Mouse (Mus musculus): ENCODE measurements around the gene Pth2.

Gene Pth2

DNA sequence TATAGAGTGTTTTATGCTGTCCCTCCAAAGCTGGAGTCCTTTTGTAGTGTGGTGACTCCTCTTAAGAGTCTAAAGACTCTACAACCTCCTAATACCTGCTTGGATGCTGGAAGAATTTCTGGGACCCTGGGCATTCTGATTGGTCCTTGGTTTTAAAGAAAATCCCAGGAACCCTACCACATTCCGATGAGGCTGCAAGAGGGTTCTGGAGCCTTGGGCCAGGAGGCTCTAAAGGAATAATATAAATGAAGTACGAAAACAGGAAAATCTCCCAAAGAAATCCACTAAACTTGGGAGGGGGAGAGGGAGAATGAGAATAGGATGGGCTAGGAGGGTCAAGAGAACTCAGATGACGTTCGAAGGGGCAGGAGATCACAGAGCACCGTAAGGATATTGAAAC lies 27.2 kb upstream of the Pth2 start:
- DNase-seq (ENCODE audit: low spot score in 2 of 2) = no peak

DNA sequence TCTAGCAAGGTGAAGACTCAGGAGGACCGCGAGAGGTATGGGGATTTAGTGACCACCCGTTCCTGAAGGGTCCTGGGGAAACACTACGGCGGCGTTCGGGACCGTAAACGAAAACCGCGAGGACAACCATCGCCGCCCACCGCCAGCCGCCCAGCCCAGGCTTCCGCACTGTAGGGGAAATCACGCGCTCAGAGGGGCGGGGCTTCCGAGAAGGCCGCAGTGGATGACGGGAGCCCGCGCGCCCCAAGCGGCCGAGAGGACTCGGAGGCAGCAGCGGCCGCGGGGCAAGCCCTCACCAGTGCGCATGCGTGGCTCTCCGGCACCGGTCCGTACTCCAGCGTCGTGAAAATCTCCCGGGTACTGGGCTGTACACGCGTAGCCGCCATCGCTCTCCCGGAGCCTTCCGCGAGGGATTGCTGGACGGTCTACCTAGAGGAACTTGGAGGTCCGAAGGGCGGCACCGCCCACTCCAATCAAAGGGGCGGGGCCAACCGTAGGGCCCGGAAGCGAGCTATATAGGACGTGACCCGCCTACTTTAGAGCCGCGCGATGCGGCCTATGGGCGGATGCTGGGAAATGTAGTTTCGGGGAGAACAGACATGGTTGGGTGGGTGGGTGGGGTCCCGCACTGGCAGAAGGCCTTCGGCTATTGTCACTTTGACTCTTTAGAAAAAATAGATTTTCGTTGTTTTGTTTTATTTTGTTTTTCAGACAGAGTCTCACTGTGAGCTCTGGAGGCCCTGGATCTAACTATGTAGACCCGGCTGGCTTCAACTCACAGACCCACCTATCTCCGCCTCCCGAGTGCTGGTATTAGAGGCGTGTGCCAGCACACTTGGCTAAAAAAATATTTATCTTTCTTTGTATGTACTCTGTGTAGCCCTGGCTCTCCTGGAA lies 26.5 kb upstream of the Pth2 start, which contains the start of the genes Pih1d1 and Aldh16a1:
TSS of gene Pih1d1 (plus strand) at position 208 of the 897 bp plus-strand sequence.
TSS of gene Aldh16a1 (minus strand) at position 489 of the 897 bp plus-strand sequence.
- DNase-seq (ENCODE audit: low spot score in 2 of 2) = peak; percentile 92 to 98

DNA sequence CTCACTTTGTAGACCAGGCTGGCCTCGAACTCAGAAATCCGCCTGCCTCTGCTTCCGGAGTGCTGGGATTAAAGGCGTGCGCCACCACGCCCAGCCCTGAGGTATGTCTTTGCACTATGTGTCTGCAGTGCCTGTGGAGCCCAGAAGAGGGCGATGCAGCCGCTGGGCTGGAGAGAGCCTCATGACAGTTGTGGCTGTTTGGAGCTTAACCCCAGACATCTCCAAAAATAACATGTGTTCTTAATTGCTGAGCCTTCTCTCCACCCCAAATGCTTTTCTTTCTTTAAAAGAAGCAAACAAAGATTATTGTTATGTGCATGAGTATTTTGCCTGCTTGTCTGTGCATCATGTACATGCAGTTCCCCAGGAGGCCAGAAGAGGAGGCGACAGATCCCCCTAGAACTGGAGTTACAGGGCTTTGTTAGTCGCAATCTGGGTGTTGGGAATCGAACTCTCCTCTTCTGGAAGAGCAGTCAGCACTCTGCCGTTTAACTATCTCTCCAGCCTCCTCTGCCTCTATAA lies 25.7 kb upstream of the Pth2 start:
- DNase-seq (ENCODE audit: low spot score in 2 of 2) = peak in 1 of 2 experiments; percentile 68

DNA sequence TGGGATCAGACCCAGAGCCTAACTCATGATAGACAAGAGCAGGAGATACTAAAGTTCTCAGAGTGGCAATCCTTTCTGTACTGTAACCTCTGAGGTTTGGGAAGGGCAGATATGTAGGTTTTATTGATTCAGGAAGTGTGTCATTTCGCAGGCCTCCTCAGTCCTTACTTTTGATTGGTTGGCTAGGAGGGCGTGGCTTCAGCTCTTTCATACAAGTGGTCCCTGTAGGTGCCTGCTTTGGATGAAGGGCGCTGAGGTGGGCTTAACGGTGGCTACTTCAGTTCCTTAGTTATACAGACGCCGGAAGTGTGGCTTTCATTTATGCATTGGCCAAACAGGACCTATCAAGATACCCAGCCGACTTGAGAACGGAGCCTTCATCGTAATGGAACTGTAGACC lies 25.2 kb upstream of the Pth2 start:
- DNase-seq (ENCODE audit: low spot score in 2 of 2) = no peak

DNA sequence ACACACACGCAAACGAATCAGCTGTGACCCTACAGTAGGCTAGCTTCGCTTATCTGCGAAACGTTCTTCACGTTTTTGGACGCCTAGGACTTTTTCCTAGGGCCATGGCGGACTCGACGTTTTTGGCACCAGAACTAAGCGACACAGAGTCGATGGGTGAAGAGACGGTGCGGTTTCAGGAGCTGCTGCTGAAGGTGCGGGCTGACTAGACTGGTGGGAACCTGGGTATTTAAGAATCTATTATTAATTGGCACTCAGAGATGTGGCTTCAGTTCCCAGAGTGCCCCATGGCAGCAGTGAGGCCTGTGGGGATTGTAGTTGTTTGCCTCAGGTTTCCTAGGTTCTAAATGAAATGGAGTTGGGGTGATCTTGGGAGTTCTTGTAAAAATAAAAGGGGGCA lies 24.6 kb upstream of the Pth2 start:
- no peak for DNase-seq (ENCODE audit: low spot score in 2 of 2)

- DNase-seq (ENCODE audit: low spot score in 2 of 2) = no peak
Measured at GRCm38 (mm10) chr7:45157459-45157858, 23.3 kb upstream of the Pth2 start.

GRCm38 (mm10) chr7:45158991-45159390 lies 21.8 kb upstream of the Pth2 start:
- DNase-seq (ENCODE audit: low spot score in 2 of 2) = no peak

GRCm38 (mm10) chr7:45160316-45160800 lies 20.4 kb upstream of the Pth2 start:
- DNase-seq (ENCODE audit: low spot score in 2 of 2) = no peak

GRCm38 (mm10) chr7:45160866-45161265 lies 19.9 kb upstream of the Pth2 start:
- DNase-seq (ENCODE audit: low spot score in 2 of 2) = no peak

GRCm38 (mm10) chr7:45161612-45162473 lies 19.0 kb upstream of the Pth2 start:
- peak; percentile 91 to 97 for DNase-seq (ENCODE audit: low spot score in 2 of 2)

GRCm38 (mm10) chr7:45162551-45162950 lies 18.2 kb upstream of the Pth2 start:
- no peak for DNase-seq (ENCODE audit: low spot score in 2 of 2)

DNA sequence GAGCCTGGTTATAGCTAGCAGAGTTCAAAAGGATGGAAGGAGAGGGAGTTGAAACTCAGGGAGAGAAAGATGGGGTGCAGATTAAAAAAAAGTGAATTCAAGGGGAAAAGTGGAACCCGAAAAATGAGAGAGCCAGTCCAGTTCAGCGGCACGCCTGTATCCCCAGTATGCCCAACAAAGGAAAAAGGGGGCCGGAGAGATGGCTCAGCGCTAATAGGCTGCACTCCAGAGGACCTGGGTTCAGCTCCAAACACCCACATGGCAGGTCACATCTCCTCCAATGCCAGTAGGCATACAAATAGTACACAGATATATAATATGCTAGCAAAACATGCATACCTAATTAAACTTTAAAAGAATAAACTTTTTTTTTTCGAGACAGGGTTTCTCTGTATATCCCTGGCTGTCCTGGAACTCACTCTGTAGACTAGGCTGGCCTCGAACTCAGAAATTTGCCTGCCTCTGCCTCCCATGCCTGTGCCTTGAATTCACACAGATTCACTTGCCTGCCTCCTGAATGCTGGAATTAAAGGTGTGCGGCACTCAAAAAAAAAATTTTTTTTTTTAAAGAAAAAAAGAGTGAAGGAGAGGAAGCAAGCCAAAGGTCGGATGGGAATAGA lies 17.7 kb upstream of the Pth2 start:
- DNase-seq (ENCODE audit: low spot score in 2 of 2) = no peak

DNA sequence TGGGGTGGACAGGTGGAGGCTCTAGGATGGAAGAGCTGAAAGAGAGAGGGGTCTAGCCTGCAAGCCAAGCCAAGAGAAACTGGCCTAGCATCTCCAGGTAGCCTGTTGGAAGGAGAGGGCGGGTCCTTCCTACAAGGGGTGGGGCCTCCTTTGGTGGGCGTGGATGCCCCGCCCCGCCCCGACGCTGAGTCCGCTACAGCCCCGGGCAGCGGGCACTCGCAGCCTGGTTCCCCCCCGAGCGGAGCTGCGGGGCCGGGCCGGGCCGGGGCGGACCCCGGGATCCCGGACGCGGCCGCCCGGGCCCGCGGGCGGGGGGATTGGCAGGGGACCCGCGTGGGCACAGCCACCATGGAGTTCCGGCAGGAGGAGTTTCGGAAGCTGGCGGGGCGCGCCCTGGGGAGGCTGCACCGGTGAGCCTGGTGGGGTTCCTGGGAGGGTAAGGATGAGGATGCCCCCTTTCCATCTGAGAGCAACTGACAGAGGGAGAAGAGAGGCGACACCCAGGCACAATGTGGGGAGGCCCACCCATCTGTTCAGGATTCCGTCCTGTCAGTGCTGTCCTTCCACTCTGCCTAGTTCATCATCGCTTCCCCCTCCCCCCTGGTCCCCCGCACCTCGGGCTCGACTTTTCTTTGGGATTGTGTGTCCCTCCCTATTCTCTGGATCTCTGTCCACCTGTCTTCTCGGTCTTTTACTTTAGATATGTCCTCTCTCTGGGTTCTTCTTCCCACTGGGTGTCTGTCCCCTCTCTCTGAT lies 16.9 kb upstream of the Pth2 start, which contains the start of gene Slc17a7:
TSS of gene Slc17a7 (plus strand) at position 215 of the 756 bp plus-strand sequence.
- DNase-seq (ENCODE audit: low spot score in 2 of 2) = no peak

- DNase-seq (ENCODE audit: low spot score in 2 of 2) = no peak
Measured at GRCm38 (mm10) chr7:45164833-45165232, 16.0 kb upstream of the Pth2 start.

GRCm38 (mm10) chr7:45165701-45166100 lies 15.1 kb upstream of the Pth2 start:
- no peak for DNase-seq (ENCODE audit: low spot score in 2 of 2)

DNA sequence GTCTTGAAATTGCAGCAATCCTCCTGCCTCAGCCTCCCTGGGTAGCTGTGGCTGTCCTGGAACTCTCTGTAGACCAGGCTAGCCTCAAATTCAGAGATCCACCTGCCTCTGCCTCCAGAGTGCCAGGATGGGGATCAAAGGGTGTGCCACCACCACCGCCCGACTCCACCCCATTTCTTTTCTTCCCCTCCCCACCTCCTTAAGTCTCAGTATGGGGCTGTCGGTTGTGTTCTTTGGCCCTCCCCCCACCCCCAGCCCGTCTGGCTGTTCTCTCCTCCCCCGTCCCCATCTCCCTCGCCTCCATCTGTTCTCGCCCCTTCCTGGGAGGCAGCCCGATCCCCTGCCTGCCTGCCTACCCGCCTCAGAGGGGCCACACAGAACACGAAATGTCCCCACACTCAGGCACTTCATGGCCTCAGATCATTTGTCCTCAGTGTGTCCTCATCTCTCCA lies 13.8 kb upstream of the Pth2 start:
- DNase-seq (ENCODE audit: low spot score in 2 of 2) = no peak

DNA sequence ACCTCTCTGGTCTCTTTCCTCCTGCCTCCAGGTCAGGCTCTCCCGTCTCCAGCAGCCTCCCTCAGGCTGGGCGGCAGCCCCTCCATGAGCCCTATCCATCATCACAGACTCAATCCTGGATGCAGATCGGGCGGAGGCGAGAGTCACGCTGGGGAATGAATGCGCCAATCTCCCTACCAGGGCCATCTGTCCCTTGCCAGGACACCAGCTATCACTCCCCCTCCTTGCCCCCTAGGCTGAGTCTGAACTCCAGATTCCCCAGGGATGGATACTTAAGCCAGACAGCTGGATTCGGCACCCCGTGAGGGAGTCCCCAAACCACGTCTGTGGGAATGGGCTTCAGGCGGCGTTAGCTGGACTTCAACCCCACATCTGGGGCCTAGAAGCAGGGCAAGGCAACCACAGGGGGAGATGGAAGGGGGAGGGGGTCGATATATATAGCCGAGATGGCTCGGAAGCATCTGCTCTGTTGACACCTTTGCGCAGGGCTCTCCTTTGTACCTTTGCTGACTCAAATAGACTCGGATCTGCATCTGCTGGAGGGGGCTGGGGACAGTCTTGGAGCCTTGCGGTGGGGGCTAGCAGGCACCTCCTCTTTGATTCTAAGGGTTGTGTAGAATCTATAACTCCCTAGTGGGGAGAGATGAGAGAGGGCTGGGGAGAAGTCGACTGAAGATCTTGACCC lies 12.9 kb upstream of the Pth2 start:
- no peak for DNase-seq (ENCODE audit: low spot score in 2 of 2)

DNA sequence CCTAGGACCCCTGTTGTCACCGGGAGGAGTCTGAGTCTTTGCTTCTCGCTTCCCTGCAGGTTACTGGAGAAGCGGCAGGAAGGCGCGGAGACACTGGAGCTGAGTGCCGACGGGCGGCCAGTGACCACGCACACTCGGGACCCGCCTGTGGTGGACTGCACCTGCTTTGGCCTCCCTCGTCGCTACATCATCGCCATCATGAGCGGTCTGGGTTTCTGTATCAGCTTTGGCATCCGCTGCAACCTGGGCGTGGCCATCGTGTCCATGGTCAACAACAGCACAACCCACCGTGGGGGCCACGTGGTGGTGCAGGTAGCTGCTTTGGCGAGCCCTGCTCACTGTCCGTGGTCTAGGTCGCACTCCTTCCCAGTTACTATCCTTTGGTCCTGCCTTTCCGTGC lies 12.1 kb upstream of the Pth2 start:
- DNase-seq (ENCODE audit: low spot score in 2 of 2) = no peak

DNA sequence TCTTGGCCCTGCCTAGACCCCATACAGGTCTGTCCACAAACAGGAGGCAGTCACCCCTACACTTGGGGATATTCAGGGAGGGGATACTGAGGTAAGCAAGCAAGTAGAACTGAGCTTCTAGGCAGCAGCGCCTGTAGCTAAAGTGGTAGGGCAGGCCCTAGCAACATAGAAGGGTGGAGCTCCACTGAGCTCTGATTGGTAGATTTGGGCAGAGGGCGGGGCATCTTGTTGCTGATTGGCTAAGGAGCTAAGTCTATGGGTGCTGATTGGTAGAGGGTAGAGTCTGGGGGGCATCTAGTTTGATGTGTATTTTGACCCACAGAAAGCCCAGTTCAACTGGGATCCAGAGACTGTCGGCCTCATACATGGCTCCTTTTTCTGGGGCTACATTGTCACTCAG lies 11.3 kb upstream of the Pth2 start:
- no peak for DNase-seq (ENCODE audit: low spot score in 2 of 2)

GRCm38 (mm10) chr7:45172974-45173373 lies 7.8 kb upstream of the Pth2 start:
- no peak for DNase-seq (ENCODE audit: low spot score in 2 of 2)

All from cerebellum, postnatal 4 days (tissue).